Mouse (Mus musculus): Measurements from ENCODE around the gene Arg2.

DNA sequence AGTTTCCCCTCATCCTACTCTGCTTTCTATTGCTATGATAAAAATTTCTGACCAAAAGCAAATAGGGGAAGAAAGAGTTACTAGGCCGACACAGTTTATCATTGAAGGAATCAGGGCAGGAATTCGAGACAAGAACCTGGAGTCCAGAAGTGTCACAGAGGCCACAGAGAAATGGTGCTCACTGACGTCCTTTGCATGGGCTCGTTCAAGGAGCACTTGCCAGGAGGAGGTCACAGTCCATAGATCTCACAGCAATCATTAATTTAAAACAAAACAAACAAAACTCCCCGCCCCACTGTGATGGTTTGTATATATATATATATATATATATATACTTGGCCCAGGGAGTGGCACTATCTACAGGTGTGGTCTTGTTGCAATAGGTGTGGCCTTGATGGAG is 25.3 kb upstream of the Arg2 start:
- TF ChIP-seq CTCF (IDR thresholded peaks at IDR 0.05) (no peak), EP300 (IDR thresholded peaks at IDR 0.05) (no peak)

All from lung, postnatal 0 days (tissue).